Mouse (Mus musculus) gastrocnemius, postnatal 14 days (tissue): ENCODE results near the gene Hcn1. TPM values are rescaled to one million over a fixed set of nuclear protein-coding genes. Genes with fewer than 3 reads are reported as not detected.

Experiments
- DNase-seq: peaks from one replicate; pipeline ENCODE4 v3.0.0; 2021; ENCODE audit warnings: mixed read lengths
- intact Hi-C: fragments of 180-260 bp; cut with DNase I; formaldehyde crosslinking; loops from one replicate; pipeline ENCODE4 v1.15.1; 2025; ENCODE audit warnings: low total_unique reads
- total RNA-seq, 2 experiments: library from RNA; stranded (reverse); gene quantifications; 2 replicates each; pipeline ENCODE4 v1.2.3; 2021

The Hcn1 gene
- total RNA-seq, 2 experiments from 2014 or later = 0.07 to 0.21 TPM

DNA sequence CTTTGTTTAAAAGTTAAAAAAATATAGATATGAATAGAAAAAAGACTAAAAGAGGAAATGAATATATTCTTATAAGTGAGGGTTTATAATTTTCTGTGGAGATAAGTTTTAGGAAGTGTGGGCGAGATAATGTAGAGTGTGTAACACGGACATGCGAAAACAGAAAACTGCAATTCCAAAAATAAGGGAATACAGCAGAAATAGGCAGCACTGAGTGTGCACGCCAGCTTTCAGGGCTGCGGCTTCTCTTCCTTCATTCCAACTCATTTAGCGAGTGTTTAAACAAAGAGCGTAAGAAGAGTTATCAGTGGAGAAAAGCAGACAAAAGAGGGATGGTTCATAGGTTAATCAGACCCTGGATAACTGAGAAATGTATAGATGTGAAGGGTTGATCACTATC, 85.5 kb downstream of the Hcn1 start:
- intact Hi-C loops = no loop called here

DNA sequence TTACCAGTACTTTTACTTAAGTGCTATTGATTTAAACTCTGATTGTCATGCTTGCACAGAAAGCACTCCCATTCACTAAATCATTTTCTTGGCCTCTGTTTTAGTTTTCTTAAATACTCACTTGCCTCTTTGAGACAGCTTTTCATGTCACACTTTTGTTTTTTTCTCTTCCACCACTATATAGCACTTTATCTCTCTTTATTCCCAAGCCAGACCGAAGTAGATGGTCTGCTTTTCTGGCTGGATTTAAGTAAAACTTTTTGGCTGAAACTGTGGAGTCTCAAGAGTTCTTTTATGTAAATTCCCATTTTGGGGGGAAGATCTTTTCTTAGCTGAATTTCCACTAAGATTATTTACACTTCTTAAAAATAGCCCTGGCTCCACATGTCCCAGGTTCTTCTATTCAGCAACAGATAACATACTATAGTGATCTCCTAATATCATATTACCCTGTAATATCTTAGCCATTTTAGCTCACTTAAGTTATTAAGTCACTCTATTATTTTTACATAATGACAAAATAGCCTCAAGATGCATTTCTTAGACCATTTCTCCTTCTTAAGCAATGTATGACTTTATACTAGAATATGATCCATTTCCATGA, 92.7 kb downstream of the Hcn1 start:
- no peak for DNase-seq
- intact Hi-C loops = no loop called here

More for the DNA sequence above, 85.5 kb downstream of the Hcn1 start:
- DNase-seq = no peak

DNA sequence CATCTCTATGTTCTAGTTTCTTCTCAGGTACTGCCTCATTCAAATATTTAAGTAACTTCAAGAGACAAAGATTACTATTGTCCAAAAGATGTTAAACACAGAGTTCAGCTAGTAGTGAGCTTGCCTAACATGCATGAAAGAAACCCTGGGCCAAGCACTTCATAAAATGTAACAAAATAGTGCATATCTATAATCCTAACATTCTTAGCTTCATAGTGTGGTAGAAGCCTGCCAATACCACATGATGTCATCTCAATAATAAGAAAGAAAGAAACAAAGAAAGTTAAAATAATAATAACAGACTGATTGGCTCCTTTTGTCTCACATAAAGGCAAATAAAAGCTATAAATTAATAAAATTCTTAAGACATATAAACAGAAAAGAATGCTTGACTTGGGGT, 103.5 kb downstream of the Hcn1 start:
- intact Hi-C loops = no loop called here
- DNase-seq = no peak

DNA sequence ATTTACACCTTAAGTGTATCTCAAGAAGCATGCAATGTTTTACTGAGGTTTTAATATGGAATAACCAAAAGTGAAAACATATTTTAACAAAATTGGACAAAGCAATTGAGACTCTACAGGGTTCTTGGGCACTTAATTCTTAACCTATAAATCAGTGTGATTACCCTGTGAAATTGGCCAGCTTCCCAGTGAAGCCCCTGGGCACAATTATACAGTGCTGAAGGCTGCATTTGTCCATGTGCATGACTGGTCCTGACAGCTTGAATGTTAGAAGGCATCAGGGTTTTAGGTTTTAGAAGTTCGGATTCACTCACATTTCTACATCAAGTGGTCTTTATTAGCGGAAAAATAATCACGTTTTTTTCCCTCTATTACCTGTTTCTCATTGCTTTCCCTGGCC, 103.9 kb downstream of the Hcn1 start:
- intact Hi-C loops = no loop called here

DNA sequence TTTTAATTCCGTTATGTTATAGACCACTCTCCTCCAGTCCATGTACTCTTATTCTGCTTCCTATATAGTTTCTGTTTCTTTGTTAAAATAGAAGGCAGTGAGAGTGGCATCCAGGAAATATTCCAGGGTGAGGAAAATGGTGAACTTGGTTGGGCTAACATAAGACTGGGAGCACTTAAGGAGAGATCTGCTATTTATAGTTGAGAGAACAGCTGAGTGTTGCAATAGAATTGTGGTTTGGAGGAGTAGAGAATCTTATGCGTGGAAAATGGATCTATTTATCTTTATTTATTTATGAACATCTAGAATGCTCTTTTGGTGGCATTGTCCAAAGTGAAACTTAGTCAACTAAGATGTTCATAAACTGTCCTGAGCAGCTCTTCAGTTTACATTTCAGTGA, 104.4 kb downstream of the Hcn1 start:
- DNase-seq = no peak
- intact Hi-C loops = no loop called here

More for the DNA sequence above, 103.9 kb downstream of the Hcn1 start:
- DNase-seq = no peak

DNA sequence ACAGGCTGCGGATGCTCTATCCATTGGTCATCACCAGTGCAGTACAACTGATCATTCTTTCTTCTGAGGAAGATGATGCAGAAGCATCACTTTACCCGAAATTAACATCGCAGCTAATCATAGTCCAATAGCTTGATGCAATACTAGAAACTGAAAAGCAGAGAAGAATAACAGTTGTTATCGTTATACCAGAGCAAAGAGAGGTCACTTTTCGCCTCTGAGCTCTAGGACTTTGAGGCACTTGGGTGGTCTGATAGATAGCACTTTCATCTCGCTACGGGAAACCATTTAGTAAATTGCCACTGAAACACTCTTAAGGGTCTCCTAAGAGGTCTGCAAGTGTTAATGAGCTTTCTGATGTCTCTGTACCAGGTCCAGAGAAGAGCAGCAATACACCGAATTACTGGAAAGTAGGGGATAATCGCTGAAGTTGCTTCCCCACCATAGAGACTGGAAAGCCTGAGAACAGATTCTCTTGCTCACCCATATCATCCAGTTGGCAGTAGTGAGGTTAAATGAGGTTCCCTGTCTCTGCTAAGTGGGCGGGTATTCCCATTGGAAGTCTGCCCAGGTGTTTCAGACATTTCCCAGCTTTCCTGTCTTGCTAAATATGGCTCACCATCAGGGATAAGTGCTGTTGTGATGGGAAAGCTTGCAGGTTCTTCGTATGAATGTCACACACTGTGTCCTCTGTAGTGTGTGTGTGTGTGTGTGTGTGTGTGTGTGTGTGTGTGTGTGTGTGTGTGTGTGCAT, 105.0 kb downstream of the Hcn1 start:
- intact Hi-C loops = no loop called here
- no peak for DNase-seq

DNA sequence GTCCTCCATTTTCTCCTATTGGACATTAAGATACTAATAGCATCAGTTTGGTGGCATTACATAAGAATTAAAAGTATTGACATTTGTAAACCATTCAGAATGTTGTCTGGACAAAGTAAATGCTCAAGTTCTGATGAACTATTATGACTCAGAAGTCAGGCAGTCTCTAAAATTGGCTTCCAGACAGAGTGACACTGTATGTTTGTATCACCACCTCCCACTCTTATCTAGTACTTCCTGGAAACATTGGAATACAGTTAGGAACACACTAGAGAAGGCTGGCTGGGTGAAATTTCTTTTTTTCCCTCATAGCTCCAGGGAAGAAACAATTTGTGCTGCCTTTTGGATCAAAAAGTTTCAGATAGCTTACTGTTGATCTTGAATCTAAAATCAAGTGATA, 108.7 kb downstream of the Hcn1 start:
- DNase-seq = no peak
- intact Hi-C loops = no loop called here

DNA sequence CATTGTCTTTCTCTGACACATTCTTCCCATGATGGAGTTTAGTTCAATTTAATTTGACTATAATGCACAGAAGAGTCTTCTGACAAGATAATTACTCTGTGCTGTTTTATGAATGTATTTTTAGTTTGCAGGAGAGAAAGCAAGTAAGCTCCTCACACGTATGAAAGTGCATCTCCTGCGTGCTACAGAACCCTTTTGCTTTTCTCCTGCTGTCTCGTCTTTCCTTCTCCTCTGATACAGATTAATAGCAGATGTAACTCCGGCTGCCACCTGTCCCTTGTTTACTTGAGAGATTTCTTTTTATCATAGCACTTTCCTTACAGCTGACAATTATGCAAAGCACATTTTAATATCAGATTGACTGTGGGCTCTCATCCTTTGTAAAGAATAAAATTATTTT, 120.0 kb downstream of the Hcn1 start:
- intact Hi-C loops = no loop called here
- DNase-seq = no peak

DNA sequence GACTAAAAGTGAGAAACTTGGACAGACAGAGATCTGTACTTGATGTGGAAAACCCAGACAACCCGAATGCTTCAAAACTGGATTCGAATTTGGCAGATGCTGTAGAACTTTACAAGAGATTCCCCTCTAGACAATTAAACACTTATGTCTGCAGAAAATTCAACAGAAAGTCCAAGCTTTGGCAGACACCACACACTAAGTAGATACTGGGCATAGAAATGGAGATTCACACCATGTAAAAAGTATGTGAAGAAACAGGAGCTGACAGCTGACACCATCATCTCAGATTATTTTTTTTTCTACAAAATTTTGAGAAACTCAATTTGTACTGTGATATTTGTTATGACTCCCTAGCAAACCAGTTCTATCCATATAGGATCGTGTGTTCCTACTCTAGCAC, 122.0 kb downstream of the Hcn1 start:
- no peak for DNase-seq
- intact Hi-C loops = no loop called here

DNA sequence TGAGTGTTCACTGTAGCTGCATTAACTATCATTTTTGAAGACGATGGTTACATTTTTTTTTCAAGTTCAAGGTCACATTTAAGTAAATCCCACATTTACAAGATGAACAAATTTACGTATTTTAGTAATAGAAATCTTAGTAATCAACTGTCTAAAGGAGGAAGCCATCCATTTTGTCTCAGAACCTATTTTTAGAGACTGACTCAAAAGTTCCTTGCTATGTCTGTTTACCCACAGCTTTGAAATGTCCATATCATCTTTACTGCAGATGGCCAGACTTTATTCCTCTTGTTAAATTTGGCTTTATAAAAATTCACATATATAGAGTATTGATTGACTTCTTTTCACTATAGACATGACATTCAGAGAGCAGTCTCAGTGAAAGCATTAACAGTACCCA, 126.3 kb downstream of the Hcn1 start:
- no peak for DNase-seq
- intact Hi-C loops = no loop called here

DNA sequence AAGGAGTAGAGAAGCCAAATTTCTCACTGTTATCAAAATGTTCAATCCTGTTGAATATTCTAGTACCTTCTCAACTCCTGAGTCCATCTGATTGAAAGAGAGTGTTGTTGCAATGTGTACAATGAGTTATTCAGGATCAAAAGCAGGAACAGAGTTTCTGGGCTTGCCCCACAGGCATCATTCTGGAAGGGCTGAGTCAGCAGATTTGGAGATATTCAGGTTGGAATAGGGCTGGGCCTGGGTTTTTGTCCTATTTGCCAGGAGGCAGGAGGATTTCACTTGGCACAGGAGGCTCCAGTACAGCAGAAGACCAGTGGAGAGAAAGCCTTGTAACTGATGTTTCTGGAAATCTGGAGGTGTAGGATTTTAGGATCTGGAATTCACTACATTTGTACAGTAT, 130.6 kb downstream of the Hcn1 start:
- DNase-seq = no peak
- intact Hi-C loops = no loop called here

DNA sequence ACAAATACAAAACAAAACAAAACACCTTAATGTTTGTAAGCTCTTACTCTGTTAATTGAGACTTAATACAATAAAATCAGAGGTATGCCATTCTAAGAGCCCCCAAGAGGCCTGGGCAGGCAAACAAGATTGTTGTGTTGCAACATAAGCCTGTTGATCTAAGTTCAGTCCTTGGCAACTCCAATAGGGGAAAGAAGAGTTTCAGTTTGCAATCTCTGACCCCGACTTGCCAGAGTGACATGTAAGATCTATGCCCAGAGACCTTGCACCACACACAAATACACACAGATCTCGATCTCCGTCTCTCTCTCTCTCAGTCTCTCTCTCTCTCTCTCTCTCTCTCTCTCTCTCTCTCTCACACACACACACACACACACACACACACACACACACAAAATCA, 142.3 kb downstream of the Hcn1 start:
- intact Hi-C loops = no loop called here
- no peak for DNase-seq

DNA sequence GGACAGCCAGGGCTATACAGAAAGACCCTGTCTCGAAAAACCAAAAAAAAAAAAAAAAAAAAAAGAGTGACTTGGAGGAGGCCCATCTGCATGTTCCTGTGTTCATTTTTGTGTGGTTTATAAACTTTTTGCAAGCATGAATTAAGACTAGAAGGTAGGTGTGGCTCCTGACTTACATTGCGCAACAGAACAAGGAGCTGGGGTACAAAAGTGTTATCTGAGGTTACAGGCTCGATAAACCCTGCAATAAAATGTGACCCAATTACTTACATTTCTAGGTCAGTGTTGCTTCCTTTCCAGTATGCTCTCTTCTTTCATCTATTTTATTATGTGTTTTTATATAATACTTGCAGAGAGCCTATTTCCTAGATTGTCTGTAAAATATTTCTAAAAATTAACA, 143.1 kb downstream of the Hcn1 start:
- no peak for DNase-seq
- intact Hi-C loops = no loop called here

DNA sequence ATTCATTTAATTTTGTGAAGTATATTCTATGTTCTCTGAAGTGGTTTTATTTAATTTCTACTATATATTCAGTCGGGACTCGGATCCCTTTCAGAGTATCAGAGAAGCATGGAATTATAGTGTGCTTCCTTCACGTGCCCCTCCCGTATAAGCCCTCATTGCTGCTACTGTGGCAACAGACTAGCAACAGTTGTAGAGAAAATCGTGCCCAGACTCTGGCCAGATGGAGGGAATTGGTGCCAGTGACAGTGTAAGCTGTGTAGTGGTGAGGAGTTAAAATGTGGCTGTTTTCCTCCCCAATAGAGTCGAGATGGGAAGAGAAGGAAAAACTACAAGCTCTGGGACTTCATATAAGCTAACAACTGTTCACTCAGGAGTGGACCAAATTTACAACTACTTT, 163.4 kb downstream of the Hcn1 start:
- intact Hi-C loops = no loop called here
- DNase-seq = no peak

DNA sequence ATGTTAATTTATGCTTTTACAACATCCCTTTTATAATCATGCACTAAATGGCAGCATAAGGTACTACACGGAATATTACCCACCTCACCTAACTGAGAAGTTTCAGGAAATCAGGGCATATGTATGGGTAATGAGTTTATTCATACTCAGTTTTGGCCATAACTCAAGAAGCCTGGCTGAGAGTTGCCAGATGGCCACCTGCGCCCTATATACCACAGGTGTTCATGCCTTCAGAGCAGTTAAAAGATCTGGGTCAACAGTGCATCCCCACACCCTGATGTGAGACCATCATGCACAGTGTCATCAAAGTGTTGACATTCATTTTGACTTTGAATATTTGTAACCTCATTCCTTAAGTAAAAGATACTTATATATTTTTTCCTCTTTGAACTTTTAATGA, 183.3 kb downstream of the Hcn1 start:
- DNase-seq = no peak
- intact Hi-C loops = no loop called here

DNA sequence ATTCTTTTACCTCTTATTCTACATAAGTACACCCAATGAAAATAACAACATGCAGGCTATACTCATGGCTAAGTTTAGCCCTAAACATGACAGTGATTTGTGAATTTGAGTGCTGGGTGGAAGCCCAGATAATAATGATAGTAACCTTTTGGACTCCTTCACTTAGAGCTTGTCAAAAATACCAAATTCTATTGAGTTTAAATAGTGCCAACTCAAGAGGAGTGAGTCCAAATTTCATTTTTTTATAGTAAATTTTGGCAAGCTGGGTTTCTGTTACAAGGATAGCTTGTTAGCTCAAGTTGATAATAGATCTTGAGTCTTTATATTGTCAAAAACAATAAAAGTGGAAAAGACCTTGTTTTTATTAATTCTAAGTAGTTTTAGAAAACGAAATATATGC, 190.7 kb downstream of the Hcn1 start:
- no peak for DNase-seq
- intact Hi-C loops = no loop called here

DNA sequence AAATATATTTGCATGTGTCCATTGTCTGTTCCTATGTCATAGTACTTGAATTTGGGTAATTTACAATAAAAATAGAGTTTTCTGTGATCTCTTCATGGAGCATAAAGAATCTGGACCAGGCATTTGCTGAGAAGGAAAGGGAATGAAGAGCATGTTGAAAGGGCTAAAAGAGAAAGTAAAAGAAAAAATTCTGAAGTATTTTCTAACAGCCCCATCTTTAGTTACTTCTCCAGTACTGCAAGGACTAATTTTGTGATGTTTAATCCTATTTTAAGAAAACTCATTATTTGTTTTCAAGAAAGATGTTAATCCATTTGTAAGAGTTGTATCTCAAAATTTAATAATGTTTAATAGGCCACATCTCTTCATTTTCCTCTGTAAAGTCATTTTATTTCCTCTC, 198.9 kb downstream of the Hcn1 start:
- intact Hi-C loops = no loop called here
- DNase-seq = no peak

DNA sequence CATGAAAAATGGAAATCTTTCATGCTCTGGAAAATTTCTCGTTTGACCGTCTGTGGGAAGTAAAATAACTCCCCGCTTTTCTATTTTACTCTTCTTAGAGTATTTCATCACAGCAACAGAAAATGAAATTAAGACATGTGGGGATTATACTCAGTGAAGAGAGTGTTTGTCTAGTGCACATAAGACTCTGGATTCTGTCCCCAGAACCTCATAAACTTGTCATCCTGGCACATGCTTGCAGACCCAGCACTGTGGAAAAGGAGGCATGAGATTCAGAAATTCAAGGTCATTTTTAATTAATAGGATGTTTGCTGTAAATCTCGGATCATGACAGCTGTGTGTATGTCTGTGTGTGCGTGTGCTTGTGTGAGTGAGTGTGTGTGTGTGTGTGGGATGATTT, 225.5 kb downstream of the Hcn1 start:
- intact Hi-C loops = no loop called here
- no peak for DNase-seq

DNA sequence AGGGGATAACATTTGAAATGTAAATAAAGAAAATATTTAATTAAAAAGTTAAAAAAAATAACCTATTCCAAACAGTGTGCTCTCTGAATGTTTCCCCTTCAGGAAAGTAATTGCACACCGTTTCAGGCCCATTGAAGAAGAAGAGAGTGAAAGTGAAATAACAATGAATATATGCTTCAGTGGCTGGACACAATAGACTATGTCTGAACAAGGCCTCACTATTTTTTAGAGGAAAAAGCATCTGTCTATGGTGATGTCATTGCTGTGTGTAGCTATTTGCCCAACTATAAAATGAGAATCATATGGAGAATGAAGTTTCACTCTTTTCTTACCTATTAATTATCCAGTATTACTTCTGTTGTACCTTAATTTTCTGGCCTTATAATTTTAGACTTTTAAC, 234.5 kb downstream of the Hcn1 start:
- intact Hi-C loops = no loop called here
- no peak for DNase-seq

DNA sequence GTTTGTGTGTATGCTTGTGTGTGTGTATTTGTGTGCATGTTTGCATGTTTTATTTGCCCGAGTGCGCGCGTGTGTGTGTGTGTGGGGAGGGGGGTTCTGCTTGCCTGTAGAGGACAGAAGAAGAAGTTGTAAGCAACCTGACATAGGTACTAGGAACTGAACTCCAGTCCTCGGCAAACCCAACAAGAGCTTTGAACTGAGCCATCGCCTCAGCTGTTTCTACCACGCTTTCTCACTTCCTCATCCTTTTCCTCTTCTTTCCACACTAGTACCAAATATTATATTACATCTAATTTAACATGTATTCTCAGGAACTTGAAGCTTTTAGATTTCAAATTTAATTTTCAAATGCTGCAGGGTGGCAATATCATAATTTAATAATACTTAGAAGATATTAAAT, 236.1 kb downstream of the Hcn1 start:
- DNase-seq = no peak
- intact Hi-C loops = no loop called here

DNA sequence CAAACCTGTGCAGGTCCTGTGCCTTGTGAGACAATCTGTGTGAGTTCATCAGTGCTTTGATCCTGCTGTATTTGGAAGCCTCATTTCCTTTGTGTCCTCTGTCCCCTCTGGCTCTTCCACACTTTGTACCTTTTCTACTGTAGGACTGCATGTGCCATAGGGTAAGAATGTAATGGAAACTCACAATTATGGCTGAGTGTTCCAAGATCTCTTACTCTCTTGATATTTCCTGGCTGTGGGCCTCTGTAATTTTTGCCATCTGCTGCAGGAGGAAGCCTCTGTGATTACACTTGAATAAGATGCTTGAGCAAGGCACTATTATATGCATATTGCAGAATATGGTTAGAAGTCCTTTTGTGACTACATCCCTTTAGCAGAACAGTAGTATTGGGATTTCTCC, 240.2 kb downstream of the Hcn1 start:
- DNase-seq = no peak
- intact Hi-C loops = no loop called here

DNA sequence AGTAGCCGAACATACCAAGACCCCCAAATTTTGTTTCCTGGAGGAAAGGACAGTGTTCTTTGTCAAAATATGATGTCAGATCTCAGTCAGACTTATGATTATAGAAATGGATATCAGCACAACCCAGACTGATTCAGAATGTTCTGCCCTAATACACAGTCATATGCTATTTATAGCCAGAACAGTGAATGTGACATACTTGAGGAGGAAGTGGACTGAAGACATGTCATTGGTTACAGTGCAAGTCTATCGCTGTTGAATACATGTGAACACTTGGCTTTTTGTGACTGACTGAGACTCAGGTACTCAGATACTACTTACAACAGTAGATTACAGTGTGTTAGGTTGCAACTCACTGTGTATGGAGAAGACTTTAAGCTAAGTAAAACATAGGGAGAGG, 245.2 kb downstream of the Hcn1 start:
- intact Hi-C loops = no loop called here

More for the DNA sequence above, 245.2 kb downstream of the Hcn1 start:
- no peak for DNase-seq
